Mouse (Mus musculus) stomach, embryonic 14.5 days (tissue): Measurements from ENCODE around the gene Nckap5l. TPM values are rescaled to one million over a fixed set of nuclear protein-coding genes. Genes with fewer than 3 reads are reported as not detected.
A peak's percentile ranks its signal among the peaks of the same experiment; 100 is the strongest.
"Not testable (repeated sequence)": the region's sequence is repeated elsewhere in the genome, so short reads cannot be mapped to it uniquely, and the experiment has no call there.

ENCODE experiments used
- ATAC-seq: fragments of 200-750 bp; cut with Nextera tagmentation; 2 replicates; pipeline ENCODE4 v1.8.0; 2017; ENCODE audit warnings: low read depth, moderate TSS enrichment; ENCODE audit not compliant: insufficient number of reproducible peaks, insufficient read depth, low FRiP score
- H3K27ac ChIP-seq: fragments of 300-500 bp; sonication (generic); 2 replicates; pipeline ENCODE4 v1.5.1; 2014; ENCODE audit warnings: mild to moderate bottlenecking, low read length, moderate library complexity, mixed read lengths
- H3K27me3 ChIP-seq: fragments of 300-500 bp; sonication (generic); 2 replicates; pipeline ENCODE4 v1.6.1; 2014; ENCODE audit warnings: low read length, control low read depth, mixed read lengths; ENCODE audit not compliant: control insufficient read depth, insufficient read depth
- H3K36me3 ChIP-seq: fragments of 300-500 bp; sonication (generic); 2 replicates; pipeline ENCODE4 v1.6.1; 2014; ENCODE audit warnings: mild to moderate bottlenecking, control low read depth, low read length, moderate library complexity, mixed read lengths; ENCODE audit not compliant: control insufficient read depth, insufficient read depth
- H3K4me1 ChIP-seq: fragments of 300-500 bp; sonication (generic); 2 replicates; pipeline ENCODE4 v1.6.1; 2014; ENCODE audit warnings: low read length, control low read depth, mixed read lengths; ENCODE audit not compliant: control insufficient read depth, insufficient read depth
- H3K4me2 ChIP-seq: fragments of 300-500 bp; sonication (generic); replicated peaks from 2 replicates; pipeline ENCODE4 v1.6.1; 2014; ENCODE audit warnings: low read depth, low read length, control low read depth
- H3K4me3 ChIP-seq: fragments of 300-500 bp; sonication (generic); 2 replicates; pipeline ENCODE4 v1.5.1; 2014; ENCODE audit warnings: low read depth, low read length, control low read depth
- H3K9ac ChIP-seq: fragments of 300-500 bp; sonication (generic); replicated peaks from 2 replicates; pipeline ENCODE4 v1.6.1; 2014; ENCODE audit warnings: low read depth, mild to moderate bottlenecking, control low read depth, low read length, moderate library complexity, mixed read lengths
- H3K9me3 ChIP-seq: fragments of 300-500 bp; sonication (generic); 2 replicates; pipeline ENCODE4 v1.6.1; 2016; ENCODE audit warnings: low read depth, low read length, control low read depth; ENCODE audit not compliant: control insufficient read depth
- WGBS: fragments of 180-500 bp; shearing (Covaris S2); extraction: QIAGEN DNeasy Blood & Tissue Kit; methylation state at CpG from one replicate; pipeline ENCODE4 v1.1.7; 2014; 5-methylcytosine and 5-hydroxymethylcytosine counted together
- polyA plus RNA-seq: library from polyadenylated mRNA; unstranded; fragments of >200 nt; fragmentation: Nextera tagmentation; extraction: Ambion mirVana; gene quantifications from 2 replicates; pipeline ENCODE4 v1.2.1, GENCODE M21; 2014

Gene Nckap5l
- polyA plus RNA-seq, 1 experiment from 2014 or later = 8.9 TPM

DNA sequence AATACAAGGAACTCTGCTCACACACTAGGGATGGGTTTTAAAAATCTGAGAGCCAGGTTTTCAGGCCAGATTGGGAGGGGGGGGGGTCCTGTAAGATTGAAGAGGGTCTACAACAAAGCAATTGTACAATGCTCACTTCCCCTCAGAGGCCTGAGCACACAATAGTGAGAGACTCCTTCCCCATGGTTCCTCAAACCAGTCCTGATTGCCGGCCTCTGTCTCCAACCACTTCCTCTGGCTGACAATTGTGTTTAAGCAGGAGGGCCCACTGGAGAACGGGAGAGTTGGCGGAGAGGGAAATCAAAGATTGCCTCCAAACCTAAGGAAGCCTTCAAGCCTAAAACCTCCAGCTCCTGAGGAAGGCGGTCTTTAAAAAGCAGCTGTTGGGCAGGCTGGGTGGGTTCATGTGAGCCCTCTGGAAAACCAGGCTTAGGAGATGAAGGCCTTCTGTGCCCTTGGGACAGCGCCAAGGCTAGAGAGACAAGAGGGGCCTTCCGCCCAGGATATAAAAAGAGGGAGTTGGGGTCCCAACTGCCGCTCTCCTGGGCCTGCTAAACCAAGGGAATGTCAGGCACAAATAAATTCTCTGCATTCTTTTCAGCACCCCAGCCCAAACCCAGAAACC lies 1.1 kb downstream of the Nckap5l start:
- WGBS = 18% methylated on average over 7 of the region's 7 CpGs
- no peak for ATAC-seq
- Histone ChIP-seq H3K4me2 (peak overlapping the region; percentile 72), H3K9me3 (no peaks in the 10 kb centered on the region), H3K36me3 (peaks cover 4% of the 10 kb centered on the region; the same call in 1 of the 2 replicates), H3K27me3 (no peaks in the 10 kb centered on the region), H3K9ac (peak overlapping the region; percentile 64), H3K27ac (peak overlapping the region; percentile 93; the same call in 1 of the 2 replicates), H3K4me3 (peak overlapping the region; percentile 84), H3K4me1 (peaks cover 29% of the 10 kb centered on the region)

DNA sequence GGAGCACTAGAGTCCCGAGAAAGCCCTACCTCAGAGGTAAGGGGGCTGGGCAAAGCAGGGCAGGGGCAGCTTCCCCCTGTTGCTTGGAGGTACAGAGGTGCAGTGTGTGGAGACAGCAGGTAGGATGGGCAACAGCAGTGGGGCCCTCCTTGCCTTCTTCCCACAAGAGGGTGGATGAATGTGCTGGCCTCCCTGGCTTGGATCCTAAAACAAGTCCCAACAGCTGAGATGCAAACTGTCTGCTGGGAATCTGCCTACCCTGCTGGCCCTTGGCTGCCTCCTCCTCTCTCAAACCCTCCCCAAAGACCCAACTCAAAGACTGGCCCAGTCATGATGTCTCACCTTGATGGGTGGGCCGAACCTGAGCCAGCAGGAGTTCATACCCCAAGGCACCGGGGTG lies 2.1 kb downstream of the Nckap5l start:
- H3K27me3 ChIP-seq = no peaks in the 10 kb centered on the region
- H3K9me3 ChIP-seq = no peaks in the 10 kb centered on the region
- peaks cover 29% of the 10 kb centered on the region for H3K4me1 ChIP-seq
- 68% methylated on average over 3 of the region's 3 CpGs for WGBS
- peaks cover 4% of the 10 kb centered on the region; the same call in 1 of the 2 replicates for H3K36me3 ChIP-seq
- ATAC-seq = no peak
- no peak overlapping the region for H3K9ac ChIP-seq
- peak overlapping the region; percentile 72; the same call in 1 of the 2 replicates for H3K4me2 ChIP-seq
- H3K4me3 ChIP-seq = no peak overlapping the region
- H3K27ac ChIP-seq = no peak overlapping the region

DNA sequence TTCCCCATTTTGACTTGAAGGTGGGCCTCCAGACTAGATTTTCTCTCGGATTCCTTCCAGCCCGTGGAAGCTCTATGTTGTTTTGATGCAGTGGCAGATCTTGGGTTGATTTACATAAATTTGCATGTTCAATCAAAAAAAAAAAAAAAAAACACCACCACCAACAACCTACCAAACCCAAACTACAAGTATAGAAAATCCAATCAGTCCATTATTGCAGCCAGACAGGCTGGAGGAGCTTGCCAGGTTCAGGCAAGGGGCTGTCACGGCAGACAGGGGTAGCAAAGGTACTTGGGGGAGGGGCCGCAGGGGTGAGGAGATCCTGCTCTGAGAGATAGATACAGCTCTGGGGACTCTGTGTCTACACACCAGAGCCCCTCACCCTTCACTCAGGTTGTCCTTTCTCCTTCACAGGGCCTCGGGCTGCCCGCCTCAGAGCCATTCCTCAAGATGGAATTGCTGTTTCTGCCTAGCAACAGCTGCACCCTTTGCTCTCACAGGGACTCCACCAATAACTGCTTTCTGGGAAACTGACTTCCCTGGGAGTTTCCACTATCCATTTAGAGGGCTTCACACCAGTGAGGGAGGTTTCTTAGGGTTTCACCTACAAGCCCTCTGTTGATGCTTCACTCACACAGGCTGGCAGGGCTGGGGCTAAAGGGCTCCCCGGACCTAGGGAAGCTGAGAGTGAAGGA lies 2.8 kb downstream of the Nckap5l start:
- no peak overlapping the region for H3K9ac ChIP-seq
- peaks cover 29% of the 10 kb centered on the region for H3K4me1 ChIP-seq
- 82% methylated on average over 7 of the region's 7 CpGs for WGBS
- no peaks in the 10 kb centered on the region for H3K27me3 ChIP-seq
- no peak overlapping the region for H3K27ac ChIP-seq
- no peak overlapping the region for H3K4me3 ChIP-seq
- H3K36me3 ChIP-seq = peaks cover 4% of the 10 kb centered on the region; the same call in 1 of the 2 replicates
- no peak overlapping the region for H3K4me2 ChIP-seq
- no peak for ATAC-seq
- H3K9me3 ChIP-seq = no peaks in the 10 kb centered on the region

DNA sequence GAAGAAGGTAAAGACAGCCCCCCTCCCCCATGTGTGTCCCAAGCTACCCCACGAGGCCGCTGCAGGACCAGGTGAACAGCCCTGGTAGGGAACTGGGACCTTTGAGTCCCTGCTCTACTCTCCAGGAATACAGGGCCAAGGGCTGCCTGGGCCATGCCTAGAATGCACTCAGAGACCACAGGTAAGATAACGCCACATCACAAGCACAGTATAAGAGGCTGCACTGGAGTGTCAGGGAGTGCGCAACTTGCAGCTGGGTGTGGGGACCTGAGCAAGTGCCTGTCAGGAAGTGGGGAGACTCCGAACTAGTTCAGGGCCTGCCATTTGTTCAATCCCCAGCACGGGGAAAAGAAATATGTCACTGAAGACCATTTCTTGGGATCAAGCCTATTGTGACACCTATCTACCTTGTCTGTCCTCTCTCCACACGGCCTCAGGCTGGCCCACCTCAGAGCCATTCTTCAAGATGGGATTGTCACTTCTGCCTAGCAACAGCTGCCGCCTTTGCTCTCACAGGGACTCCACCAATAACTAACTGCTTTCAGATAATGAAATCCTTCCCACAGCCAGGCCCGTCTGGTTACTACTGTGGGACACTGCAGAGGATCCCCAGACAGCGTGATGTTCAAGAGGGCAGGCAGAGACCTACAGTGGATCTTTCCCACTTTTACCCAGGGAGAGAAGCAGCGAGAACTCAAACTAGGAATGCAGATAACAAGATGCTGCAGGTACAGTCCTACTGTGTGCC lies 4.2 kb downstream of the Nckap5l start:
- Histone ChIP-seq H3K9ac (no peak overlapping the region), H3K4me1 (peaks cover 33% of the 10 kb centered on the region), H3K4me3 (no peak overlapping the region), H3K36me3 (peaks cover 4% of the 10 kb centered on the region; the same call in 1 of the 2 replicates), H3K9me3 (no peaks in the 10 kb centered on the region), H3K27ac (no peak overlapping the region), H3K4me2 (no peak overlapping the region), H3K27me3 (no peaks in the 10 kb centered on the region)
- WGBS = 66% methylated on average over 11 of the region's 11 CpGs
- ATAC-seq = no peak

DNA sequence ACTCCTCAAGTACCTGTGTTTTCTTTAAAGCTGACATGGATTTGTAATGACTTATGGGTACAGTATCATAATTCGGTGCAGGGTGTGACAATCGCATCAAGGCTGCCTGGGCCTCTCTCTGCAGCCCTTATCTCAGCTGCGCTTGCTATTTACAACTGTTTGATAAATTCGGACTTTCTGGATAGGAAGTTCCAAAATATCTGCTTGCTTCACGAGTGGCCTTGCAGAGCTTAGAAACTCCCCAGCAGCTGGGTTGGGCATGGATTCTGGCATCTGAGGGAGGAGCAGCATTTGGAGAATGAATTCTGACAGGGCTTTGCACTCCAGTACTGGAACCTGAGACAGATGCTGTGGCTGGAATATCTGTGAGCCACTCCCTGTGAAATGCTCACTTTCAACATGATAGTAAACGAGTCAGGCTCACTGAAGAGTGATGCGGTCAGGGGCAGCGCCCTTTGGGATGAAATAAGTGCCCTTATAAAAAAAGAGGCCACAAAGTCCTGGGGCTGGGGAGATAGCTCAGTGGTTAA lies 7.7 kb downstream of the Nckap5l start:
- Histone ChIP-seq H3K27me3 (no peaks in the 10 kb centered on the region), H3K9ac (no peak overlapping the region), H3K9me3 (no peaks in the 10 kb centered on the region), H3K27ac (peak overlapping the region; percentile 63; the same call in 1 of the 2 replicates), H3K4me2 (no peak overlapping the region), H3K36me3 (peaks cover 4% of the 10 kb centered on the region; the same call in 1 of the 2 replicates), H3K4me3 (no peak overlapping the region), H3K4me1 (peaks cover 14% of the 10 kb centered on the region)
- no peak for ATAC-seq
- WGBS = 60% methylated on average over 8 of the region's 8 CpGs

DNA sequence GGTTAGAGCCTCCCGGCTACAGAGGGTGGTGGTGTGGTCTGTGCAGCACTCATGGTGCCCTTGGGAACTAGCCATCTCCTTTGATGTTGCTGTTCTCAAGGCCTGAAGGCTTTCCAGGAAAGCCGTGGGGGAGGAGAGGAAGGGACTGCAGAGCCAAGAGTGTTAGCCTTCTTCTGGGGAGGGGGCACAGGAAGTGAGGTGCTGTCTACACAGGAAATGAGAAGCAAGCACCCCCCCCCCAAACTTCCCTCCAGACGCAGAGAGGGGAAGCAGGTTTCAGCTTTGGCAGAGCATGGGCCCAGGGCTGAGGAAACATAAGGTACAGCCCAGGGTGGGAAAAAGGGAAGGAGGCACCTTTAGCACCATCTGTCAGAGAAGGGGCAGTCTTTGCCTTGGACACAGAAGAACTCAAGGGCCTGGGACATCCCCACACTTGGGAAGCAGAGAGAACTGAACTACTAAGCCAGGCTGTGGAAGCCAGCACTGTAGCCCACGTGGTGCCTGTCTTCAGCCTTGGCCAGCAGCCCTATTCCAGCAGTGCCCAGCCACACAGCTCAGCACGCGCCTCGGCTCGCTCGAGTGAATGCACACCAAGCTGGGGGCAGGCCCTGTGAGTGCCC lies 8.3 kb downstream of the Nckap5l start:
- Histone ChIP-seq H3K27ac (peak overlapping the region; percentile 63; the same call in 1 of the 2 replicates), H3K36me3 (peaks cover 4% of the 10 kb centered on the region; the same call in 1 of the 2 replicates), H3K4me2 (no peak overlapping the region), H3K27me3 (no peaks in the 10 kb centered on the region), H3K9me3 (no peaks in the 10 kb centered on the region), H3K9ac (no peak overlapping the region), H3K4me3 (no peak overlapping the region), H3K4me1 (peaks cover 11% of the 10 kb centered on the region)
- 72% methylated on average over 9 of the region's 9 CpGs for WGBS
- ATAC-seq = peak; percentile 57; the same call in 1 of the 2 replicates

DNA sequence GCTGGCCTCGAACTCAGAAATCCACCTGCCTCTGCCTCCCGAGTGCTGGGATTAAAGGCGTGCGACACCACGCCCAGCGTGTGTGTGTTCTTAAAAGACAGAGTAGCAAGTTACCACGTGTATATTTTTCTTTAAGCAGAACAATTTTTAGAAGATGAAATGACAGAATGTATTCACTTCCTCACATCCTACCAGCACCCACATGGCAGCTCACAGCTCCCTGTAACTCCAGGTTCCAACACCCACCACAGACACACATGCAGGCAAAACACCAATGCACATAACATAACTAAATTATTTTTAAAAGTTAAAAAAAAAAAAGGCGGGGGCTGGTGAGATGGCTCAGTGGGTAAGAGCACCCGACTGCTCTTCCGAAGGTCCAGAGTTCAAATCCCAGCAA lies 11.4 kb downstream of the Nckap5l start:
- not testable (repeated sequence) for ATAC-seq, H3K9me3 ChIP-seq, H3K36me3 ChIP-seq, H3K4me3 ChIP-seq, H3K9ac ChIP-seq, H3K27ac ChIP-seq, H3K4me2 ChIP-seq, H3K27me3 ChIP-seq
- peaks cover 19% of the 10 kb centered on the region for H3K4me1 ChIP-seq
- 85% methylated on average over 10 of the region's 10 CpGs for WGBS

DNA sequence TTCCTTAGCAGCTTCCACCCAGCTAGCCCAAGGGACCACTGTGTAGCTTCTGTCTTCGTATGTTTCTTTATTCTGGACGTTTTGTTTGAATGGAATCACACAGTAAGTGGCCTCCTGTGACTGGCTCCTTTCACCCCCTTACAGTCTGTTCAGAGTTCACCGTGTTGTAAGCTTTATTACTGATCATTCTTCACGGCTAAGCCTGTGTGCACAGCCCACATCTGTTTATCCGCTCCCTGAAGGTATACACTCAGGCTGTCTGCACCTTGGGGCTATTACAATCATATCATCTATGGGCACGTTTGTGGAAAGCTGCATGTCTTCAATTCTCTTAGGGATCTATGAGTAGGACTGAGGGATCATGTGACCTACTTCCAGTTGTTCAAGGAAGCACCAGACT lies 12.0 kb downstream of the Nckap5l start:
- no peaks in the 10 kb centered on the region for H3K36me3 ChIP-seq
- H3K27me3 ChIP-seq = no peaks in the 10 kb centered on the region
- no peak overlapping the region for H3K27ac ChIP-seq
- peaks cover 25% of the 10 kb centered on the region for H3K4me1 ChIP-seq
- H3K4me2 ChIP-seq = no peak overlapping the region
- WGBS = 54% methylated on average over 6 of the region's 6 CpGs
- ATAC-seq = no peak
- no peaks in the 10 kb centered on the region for H3K9me3 ChIP-seq
- no peak overlapping the region for H3K4me3 ChIP-seq
- no peak overlapping the region for H3K9ac ChIP-seq
